Mouse (Mus musculus): ENCODE data around the gene Gm5800. TPM values are rescaled to one million over a fixed set of nuclear protein-coding genes. Genes with fewer than 3 reads are reported as not detected.
"Not testable (repeated sequence)": the region's sequence is repeated elsewhere in the genome, so short reads cannot be mapped to it uniquely, and the experiment has no call there.

Gene Gm5800
- not detected for total RNA-seq (2021)

DNA sequence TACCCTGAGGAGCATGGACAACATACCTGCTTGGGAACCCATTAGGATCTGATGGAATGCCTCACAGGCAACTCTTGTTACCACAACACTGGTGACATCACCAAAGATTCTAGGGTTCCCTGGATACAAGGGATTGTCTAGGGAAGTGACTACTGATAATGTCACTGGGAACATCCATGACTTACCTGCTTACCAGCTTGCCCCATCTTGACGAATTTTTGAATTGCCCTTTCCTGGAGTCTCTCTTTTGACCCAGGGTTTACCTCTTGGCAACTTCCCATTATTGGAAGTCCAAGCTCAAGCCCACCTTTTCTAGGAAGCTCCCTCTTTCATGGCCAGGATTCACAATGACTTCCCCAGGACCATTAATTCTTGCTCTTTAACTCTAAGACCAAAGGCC lies at the start of gene Gm5800:
TSS of gene Gm5800 (minus strand) at position 101 of the 400 bp plus-strand sequence.
- no peak for DNase-seq

DNA sequence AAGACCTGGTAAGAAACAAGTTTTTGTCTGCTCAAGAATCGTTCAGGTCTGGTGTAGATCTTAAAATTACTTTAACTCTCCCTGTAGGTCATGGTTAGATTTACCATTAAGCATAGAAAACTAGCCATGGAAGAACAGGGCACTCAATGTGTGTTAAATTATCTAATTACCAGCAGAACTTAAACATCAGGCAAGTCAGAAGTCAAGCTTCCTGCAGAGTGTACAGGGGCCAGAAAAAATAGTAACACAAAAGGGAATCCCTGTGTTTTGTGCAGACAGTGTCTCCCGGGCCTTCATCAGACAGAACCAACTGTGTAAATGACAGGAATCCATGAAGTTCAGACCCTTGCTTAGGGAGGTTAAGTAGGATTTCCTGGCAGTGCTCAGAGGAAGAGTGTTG lies 39.0 kb upstream of the Gm5800 start:
- no peak for DNase-seq

DNA sequence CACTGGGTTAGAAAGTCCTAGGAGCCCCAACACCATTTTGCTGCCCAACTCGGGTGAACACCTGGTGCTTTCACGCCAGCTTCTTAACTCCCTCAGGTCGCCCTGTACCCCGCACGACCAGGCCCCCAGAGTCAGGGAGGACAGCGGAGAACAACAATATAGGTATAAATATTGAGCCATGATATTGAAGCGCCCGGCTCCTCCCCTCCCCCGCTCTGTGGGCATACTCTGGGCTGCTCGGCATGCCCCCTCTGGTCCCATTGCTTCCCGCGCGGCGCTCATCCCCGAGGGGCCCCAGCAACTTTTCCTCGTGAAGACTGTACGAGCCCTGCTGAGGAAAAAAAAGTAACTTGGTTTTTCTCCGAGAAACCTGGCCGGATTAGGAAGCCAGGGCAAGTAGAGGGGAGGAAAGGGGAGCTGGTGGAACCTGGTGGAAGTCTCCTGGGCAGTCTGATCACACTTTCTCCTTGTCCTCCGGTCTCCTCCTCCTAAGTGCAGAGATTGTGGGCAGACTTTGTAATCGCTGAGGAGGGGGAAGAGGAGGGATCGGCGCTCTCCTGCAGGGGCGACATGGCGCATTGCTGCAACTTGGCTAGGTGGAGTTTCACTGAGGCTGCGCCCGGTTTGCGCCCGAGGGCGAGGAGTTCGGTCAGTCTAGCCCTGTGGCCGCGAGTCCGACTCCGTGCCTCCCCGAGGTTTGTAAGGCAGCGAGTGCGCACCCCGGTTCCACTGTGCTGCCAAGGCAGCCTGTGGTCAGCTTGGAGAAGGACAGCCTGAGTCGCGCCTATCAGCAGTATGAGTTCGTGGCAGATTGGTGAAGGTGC lies 23.6 kb upstream of the Gm5800 start:
- DNase-seq: peak in 1 of 2 experiments; percentile 1

DNA sequence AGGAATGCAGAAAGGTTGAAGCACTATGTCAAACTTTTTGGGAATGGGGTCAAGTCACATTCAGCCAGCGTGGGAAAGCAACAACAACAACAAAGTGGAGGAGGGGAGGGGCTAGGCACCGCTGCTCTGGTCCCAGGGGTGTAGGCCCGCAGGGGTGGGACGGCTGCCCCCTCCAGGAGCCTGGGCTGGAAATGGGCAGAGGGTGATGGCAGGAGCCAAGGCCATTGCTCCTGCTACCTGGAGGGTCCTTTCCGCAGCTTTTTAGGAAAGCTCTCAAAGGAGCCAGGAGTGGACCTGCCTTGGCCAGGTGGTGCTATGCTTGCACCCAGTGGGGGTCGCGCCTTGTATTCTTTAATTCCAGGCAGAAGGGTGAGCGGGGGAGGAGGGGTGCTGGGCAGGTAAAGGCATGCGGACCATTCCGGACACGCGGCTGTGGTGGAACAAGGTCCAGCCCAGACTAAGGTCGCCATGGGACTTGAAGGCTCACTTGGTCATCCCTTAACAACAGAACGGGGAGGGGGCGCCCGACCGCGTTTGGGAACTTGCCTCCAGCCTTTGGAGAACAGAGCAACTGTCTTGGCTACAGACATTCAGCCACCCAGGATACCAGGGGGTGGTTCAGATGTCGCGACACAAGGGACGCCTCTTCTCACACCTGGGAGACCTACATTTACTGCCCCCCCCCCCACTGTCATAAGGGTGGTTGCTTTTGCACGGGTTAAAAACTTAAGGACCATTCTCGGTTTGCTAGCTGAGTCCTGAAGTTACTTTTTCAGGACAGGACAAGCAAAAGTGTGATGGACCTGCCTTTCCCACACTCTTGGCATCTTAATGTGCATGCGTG lies 22.4 kb upstream of the Gm5800 start:
- DNase-seq: no peak

DNA sequence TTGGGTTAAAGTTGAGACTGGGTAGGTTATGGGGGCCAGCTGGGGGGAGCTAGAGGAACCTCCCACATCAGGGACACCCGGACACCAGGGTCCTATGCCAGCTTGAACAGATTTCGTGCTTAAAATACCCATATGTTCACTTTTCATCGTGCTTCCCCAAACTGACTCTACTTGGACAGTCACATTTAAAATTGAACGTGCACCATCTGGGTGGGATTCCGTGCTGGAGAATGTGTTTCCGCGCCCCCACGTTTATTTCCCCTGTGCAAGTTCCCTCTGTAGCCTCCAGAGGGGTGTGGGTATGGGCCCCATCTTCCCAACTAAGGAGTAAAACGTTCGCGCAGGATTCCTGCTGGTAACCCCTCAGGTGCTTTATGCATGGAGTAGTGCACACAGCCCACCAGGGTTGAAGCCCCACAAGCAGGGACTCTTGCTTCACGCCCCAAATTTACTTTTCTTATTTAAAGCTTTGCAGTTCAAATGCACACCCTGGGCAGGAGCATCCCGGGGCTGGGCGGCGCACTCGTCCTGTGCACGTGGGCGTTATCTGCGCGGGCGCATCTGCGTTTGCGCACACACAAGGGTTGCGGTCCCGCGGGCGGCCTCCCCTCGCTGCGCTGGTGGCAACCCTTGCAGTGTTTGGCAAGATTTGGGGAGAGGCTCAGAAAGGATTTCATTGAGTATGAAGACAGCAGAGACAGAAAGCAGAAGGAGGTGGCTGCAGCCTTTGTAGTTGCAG lies 21.6 kb upstream of the Gm5800 start:
- DNase-seq: peak; percentile 21 to 35

DNA sequence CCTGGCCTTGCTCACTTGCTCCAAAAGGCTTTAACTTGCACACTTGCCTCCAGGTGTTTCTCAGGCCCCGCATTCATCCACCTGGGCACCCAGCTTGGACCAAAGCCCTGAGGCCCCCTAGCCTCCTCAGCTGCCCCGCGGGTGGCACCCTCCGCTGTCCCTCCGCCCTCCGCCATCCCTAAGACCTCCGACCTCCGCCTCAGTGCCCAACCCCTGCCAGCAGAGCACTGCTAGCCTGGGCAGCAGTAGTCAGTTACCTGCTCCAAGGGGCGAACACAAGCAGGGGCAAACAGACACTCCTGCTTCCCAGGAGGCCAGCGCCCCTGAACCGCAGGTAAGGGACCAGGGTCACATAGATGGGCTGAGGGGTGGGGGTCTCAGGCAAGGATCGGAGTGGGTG lies 21.0 kb upstream of the Gm5800 start:
- DNase-seq: no peak

DNA sequence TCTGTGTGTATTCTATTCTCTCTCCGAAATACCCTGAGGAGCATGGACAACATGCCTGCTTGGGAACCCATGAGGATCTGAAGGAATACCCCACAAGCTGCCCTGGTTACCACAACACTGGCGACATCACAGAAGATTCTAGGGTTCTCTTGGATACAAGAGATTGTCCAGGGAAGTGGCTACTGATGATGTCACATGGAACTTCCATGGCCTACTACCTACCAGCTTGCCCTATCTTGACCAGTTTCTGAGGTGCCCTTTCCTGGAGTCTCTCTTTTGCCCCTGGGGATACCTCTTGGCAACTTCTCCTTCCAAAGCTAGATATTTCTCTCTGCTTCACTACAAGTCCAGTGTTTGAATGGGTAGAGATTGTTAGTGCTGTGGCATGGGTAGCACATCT lies 21.6 kb downstream of the Gm5800 start, which contains the start of gene Gm17079:
TSS of gene Gm17079 (minus strand) at position 101 of the 400 bp plus-strand sequence.
- DNase-seq: not testable (repeated sequence)

DNA sequence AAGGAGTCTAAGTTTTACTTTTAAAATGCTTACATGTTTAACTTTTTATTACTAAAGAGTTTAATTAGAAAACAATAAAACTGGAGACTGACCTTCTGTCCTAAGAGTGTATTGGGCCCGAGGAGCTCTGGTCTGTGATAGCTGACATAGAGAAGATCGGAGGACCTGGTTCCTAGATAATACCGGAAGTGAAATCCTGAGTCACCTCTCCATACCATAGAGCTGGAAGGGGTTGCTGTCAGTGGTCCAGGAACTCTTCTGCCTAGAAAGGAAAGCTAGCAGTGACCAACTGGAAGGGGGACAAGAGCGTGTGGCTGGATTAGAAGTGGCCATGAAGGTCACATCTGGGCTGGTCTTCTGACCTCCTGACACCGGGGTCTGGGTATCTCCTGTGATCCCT lies 39.7 kb downstream of the Gm5800 start:
- DNase-seq: no peak

Other genes with a start within 250 kb of the Gm5800 start
- gene Gm5622, start 164.4 kb downstream of the Gm5800 start, total RNA-seq (2021): not detected
- gene Gm17175, start 143.1 kb downstream of the Gm5800 start, total RNA-seq (2021): not detected
- gene Gm17174, start 125.0 kb downstream of the Gm5800 start, total RNA-seq (2021): not detected
- gene Gm17078, start 105.9 kb downstream of the Gm5800 start, total RNA-seq (2021): not detected
- not detected for gene Gm4181, start 81.5 kb downstream of the Gm5800 start, total RNA-seq (2021)
- not detected for gene Gm17079, start 21.7 kb downstream of the Gm5800 start, total RNA-seq (2021)
- not detected for gene Ang4, start 56.4 kb upstream of the Gm5800 start, total RNA-seq (2021)
- gene AY358078, start 82.9 kb upstream of the Gm5800 start, total RNA-seq (2021): not detected
- gene Ear6, start 136.5 kb upstream of the Gm5800 start, total RNA-seq (2021): not detected
- 10 to 100 TPM; 40.8 to 50.5 TPM for gene Mettl17, start 167.7 kb upstream of the Gm5800 start, total RNA-seq (2021)
- 10 to 100 TPM in 1 of 2 experiments, 1 to 10 TPM in 1; 8.1 to 11.0 TPM for gene Slc39a2, start 175.7 kb upstream of the Gm5800 start, total RNA-seq (2021)
- 100 to 1,000 TPM; 824 to 861 TPM for gene Ndrg2, start 197.0 kb upstream of the Gm5800 start, total RNA-seq (2021)
- not detected for gene Tppp2, start 201.2 kb upstream of the Gm5800 start, total RNA-seq (2021)
- not detected for gene Rnase13, start 205.6 kb upstream of the Gm5800 start, total RNA-seq (2021)